Mouse (Mus musculus) G1E (cell line): ENCODE measurements at regions not wholly inside any gene's neighbourhood (a gene's known extent, or its start where the extent isn't known, plus 50 kb on each side); places are given as distances from the start of the nearest gene placed in this dataset.

Experiments
- CTCF ChIP-seq: IDR thresholded peaks from 2 replicates; pipeline ENCODE4 v1.5.1; 2012; ENCODE audit warnings: low read depth, low read length, inconsistent platforms, mixed read lengths
- GATA1 ChIP-seq: IDR thresholded peaks from 2 replicates; pipeline ENCODE4 v1.6.1; 2012; ENCODE audit warnings: borderline replicate concordance, low read length, inconsistent platforms, mixed read lengths
- GATA2 ChIP-seq: IDR thresholded peaks from 2 replicates; pipeline ENCODE4 v1.6.1; 2012; ENCODE audit warnings: low read depth, low read length, inconsistent platforms, borderline replicate concordance
- POLR2AphosphoS5 ChIP-seq: IDR thresholded peaks from 2 replicates; pipeline ENCODE4 v1.6.1; 2012; ENCODE audit warnings: low read depth, low read length, inconsistent platforms; ENCODE audit not compliant: insufficient replicate concordance
- TAL1 ChIP-seq: conservative IDR thresholded peaks from 2 replicates; pipeline ENCODE4 v1.6.1; 2012; ENCODE audit warnings: low read depth, low read length, inconsistent platforms, mixed read lengths

DNA sequence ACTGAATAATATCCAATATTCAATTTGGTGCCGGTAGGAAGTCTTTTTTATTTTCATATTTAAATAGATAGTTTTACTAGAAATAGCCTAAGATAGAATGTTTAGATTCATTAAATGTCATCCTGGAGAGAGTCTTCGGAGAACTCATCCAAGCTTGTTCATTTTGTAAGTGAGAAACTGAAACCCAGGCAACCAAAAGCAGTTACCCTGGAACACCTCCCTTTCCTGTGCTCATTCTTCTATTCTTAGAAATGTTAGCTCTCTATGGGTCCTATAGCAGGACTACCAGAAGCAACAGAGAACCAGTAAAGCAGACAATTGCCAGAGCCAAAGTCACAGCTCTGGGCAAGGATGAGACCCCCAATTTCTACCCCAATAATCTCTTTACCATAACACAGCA, 60.9 kb upstream of the Trp63 start:
- TF ChIP-seq GATA1 (no peak), CTCF (no peak), TAL1 (no peak), GATA2 (no peak), POLR2AphosphoS5 (no peak)
